Mouse (Mus musculus): ENCODE data around the gene C2cd4d. TPM values are rescaled to one million over a fixed set of nuclear protein-coding genes. Genes with fewer than 3 reads are reported as not detected.

Gene C2cd4d
- polyA plus RNA-seq (2012; rRNA removed) (0.04 and 0.05 TPM in 2 replicates), polyA plus RNA-seq (2014; fragmentation: Nextera tagmentation; extraction: Ambion mirVana) (0.14 and 0.23 TPM in 2 replicates)

GRCm38 (mm10) chr3:94362138-94362537, at the start of gene C2cd4d:
TSS of gene C2cd4d (plus strand) at chr3:94362438.
- Histone ChIP-seq H3K27ac (no peak within 1 kb of the TSS), H3K4me3 (ENCODE audit: insufficient read depth in 1 of 2, low read depth in 2 of 2, low read length in 2 of 2) (no peak within 1 kb of the TSS), H3K27me3 (ENCODE audit: control insufficient read depth, insufficient read depth, low read length) (peaks cover 29% of the 10 kb centered on the region), H3K9ac (replicated peaks) (no peak within 1 kb of the TSS), H3K36me3 (replicated peaks; ENCODE audit: control insufficient read depth, insufficient read depth, low read depth) (no peaks in the 10 kb centered on the region), H3K4me1 (replicated peaks; ENCODE audit: control insufficient read depth in 2 of 2, insufficient read depth in 2 of 2, low read length in 1 of 2) (no peaks in the 10 kb centered on the region), H3K9me3 (ENCODE audit: control insufficient read depth, low read length) (no peaks in the 10 kb centered on the region), H3K4me2 (ENCODE audit: low read depth) (peak within 1 kb of the TSS; percentile 51)
- 59% methylated on average over 7 of the region's 7 CpGs for WGBS (ENCODE audit: insufficient replicate concordance)
- TF ChIP-seq CTCF (IDR thresholded peaks at IDR 0.05; ENCODE audit: low read depth) (no peak), EP300 (IDR thresholded peaks at IDR 0.05; ENCODE audit: low read depth) (no peak)
- ATAC-seq (ENCODE audit: insufficient read depth) (no peak), DNase-seq (ENCODE audit: low read depth in 3 of 3, low spot score in 3 of 3) (no peak)

DNA sequence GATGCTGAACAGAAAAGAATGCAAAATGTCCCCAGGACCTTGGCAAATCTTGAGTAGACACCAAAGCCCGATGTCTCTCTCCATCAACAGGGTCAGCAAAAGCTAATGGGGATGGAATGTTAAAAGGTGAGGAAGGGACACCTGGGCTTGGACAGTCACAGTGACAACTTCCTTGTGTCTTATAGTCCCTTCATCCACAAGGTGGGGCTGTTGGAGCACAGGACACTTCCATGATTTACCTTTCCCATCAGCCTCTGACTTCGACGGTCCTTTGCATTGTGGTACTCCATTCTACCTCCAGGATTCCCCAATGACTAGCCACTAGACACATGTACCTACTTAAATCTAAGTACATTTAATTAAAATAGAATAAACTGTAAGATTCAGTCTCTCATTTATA, 33.6 kb upstream of the C2cd4d start:
- WGBS (ENCODE audit: insufficient replicate concordance): 63% methylated on average over 3 of the region's 3 CpGs
- Histone ChIP-seq H3K36me3 (replicated peaks; ENCODE audit: control insufficient read depth, insufficient read depth, low read depth) (no peaks in the 10 kb centered on the region), H3K4me3 (ENCODE audit: insufficient read depth in 1 of 2, low read depth in 2 of 2, low read length in 2 of 2) (no peak overlapping the region), H3K27me3 (ENCODE audit: control insufficient read depth, insufficient read depth, low read length) (no peaks in the 10 kb centered on the region), H3K4me1 (replicated peaks; ENCODE audit: control insufficient read depth in 2 of 2, insufficient read depth in 2 of 2, low read length in 1 of 2) (no peaks in the 10 kb centered on the region), H3K9me3 (ENCODE audit: control insufficient read depth, low read length) (no peaks in the 10 kb centered on the region), H3K4me2 (ENCODE audit: low read depth) (no peak overlapping the region), H3K27ac (no peak overlapping the region), H3K9ac (replicated peaks) (no peak overlapping the region)
- TF ChIP-seq EP300 (IDR thresholded peaks at IDR 0.05; ENCODE audit: low read depth): no peak
- TF ChIP-seq CTCF (IDR thresholded peaks at IDR 0.05; ENCODE audit: low read depth): peak; percentile 36
- DNase-seq (ENCODE audit: low read depth in 3 of 3, low spot score in 3 of 3) (no peak), ATAC-seq (ENCODE audit: insufficient read depth) (no peak)

- WGBS (ENCODE audit: insufficient replicate concordance): 64% methylated on average over 4 of the region's 4 CpGs
- DNase-seq (ENCODE audit: low read depth in 3 of 3, low spot score in 3 of 3): no peak
- TF ChIP-seq CTCF (IDR thresholded peaks at IDR 0.05; ENCODE audit: low read depth) (no peak), EP300 (IDR thresholded peaks at IDR 0.05; ENCODE audit: low read depth) (no peak)
- Histone ChIP-seq H3K9me3 (ENCODE audit: control insufficient read depth, low read length) (no peaks in the 10 kb centered on the region), H3K4me2 (ENCODE audit: low read depth) (no peak overlapping the region), H3K9ac (replicated peaks) (no peak overlapping the region), H3K27me3 (ENCODE audit: control insufficient read depth, insufficient read depth, low read length) (no peaks in the 10 kb centered on the region), H3K4me1 (replicated peaks; ENCODE audit: control insufficient read depth in 2 of 2, insufficient read depth in 2 of 2, low read length in 1 of 2) (no peaks in the 10 kb centered on the region), H3K36me3 (replicated peaks; ENCODE audit: control insufficient read depth, insufficient read depth, low read depth) (no peaks in the 10 kb centered on the region), H3K4me3 (ENCODE audit: insufficient read depth in 1 of 2, low read depth in 2 of 2, low read length in 2 of 2) (no peak overlapping the region), H3K27ac (no peak overlapping the region)
- ATAC-seq (ENCODE audit: insufficient read depth): no peak
Measured at GRCm38 (mm10) chr3:94334442-94334841, 27.8 kb upstream of the C2cd4d start.

- no peaks in the 10 kb centered on the region for H3K36me3 ChIP-seq (replicated peaks; ENCODE audit: control insufficient read depth, insufficient read depth, low read depth)
- WGBS (ENCODE audit: insufficient replicate concordance): 44% methylated on average over 3 of the region's 3 CpGs
- no peak overlapping the region for H3K4me3 ChIP-seq (ENCODE audit: insufficient read depth in 1 of 2, low read depth in 2 of 2, low read length in 2 of 2)
- DNase-seq (ENCODE audit: low read depth in 3 of 3, low spot score in 3 of 3): no peak
- H3K9ac ChIP-seq (replicated peaks): no peak overlapping the region
- no peaks in the 10 kb centered on the region for H3K27me3 ChIP-seq (ENCODE audit: control insufficient read depth, insufficient read depth, low read length)
- H3K4me1 ChIP-seq (replicated peaks; ENCODE audit: control insufficient read depth in 2 of 2, insufficient read depth in 2 of 2, low read length in 1 of 2): no peaks in the 10 kb centered on the region
- TF ChIP-seq CTCF (IDR thresholded peaks at IDR 0.05; ENCODE audit: low read depth): no peak
- no peak for TF ChIP-seq EP300 (IDR thresholded peaks at IDR 0.05; ENCODE audit: low read depth)
- no peak for ATAC-seq (ENCODE audit: insufficient read depth)
- no peak overlapping the region for H3K27ac ChIP-seq
- H3K4me2 ChIP-seq (ENCODE audit: low read depth): no peak overlapping the region
- H3K9me3 ChIP-seq (ENCODE audit: control insufficient read depth, low read length): no peaks in the 10 kb centered on the region
Measured at GRCm38 (mm10) chr3:94338522-94338921, 23.7 kb upstream of the C2cd4d start.

- no peak for ATAC-seq (ENCODE audit: insufficient read depth)
Measured at GRCm38 (mm10) chr3:94341959-94342422, 20.2 kb upstream of the C2cd4d start, which contains the start of gene Them5. TSS of gene Them5 (plus strand) at chr3:94342099.

More at GRCm38 (mm10) chr3:94341959-94342422, 20.2 kb upstream of the C2cd4d start, which contains the start of gene Them5:
- DNase-seq (ENCODE audit: low read depth in 3 of 3, low spot score in 3 of 3): no peak
- Histone ChIP-seq H3K9ac (replicated peaks) (no peak within 1 kb of the TSS), H3K27ac (no peak within 1 kb of the TSS), H3K36me3 (replicated peaks; ENCODE audit: control insufficient read depth, insufficient read depth, low read depth) (no peaks in the 10 kb centered on the region), H3K4me2 (ENCODE audit: low read depth) (no peak within 1 kb of the TSS), H3K9me3 (ENCODE audit: control insufficient read depth, low read length) (no peaks in the 10 kb centered on the region), H3K4me3 (ENCODE audit: insufficient read depth in 1 of 2, low read depth in 2 of 2, low read length in 2 of 2) (no peak within 1 kb of the TSS), H3K27me3 (ENCODE audit: control insufficient read depth, insufficient read depth, low read length) (no peaks in the 10 kb centered on the region), H3K4me1 (replicated peaks; ENCODE audit: control insufficient read depth in 2 of 2, insufficient read depth in 2 of 2, low read length in 1 of 2) (no peaks in the 10 kb centered on the region)
- 30% methylated on average over 3 of the region's 3 CpGs for WGBS (ENCODE audit: insufficient replicate concordance)
- TF ChIP-seq CTCF (IDR thresholded peaks at IDR 0.05; ENCODE audit: low read depth) (no peak), EP300 (IDR thresholded peaks at IDR 0.05; ENCODE audit: low read depth) (no peak)
